Mouse (Mus musculus) CD4-positive naive resting alpha-beta T cell, adult 76 days (primary cell): ENCODE results near the gene Anxa9. TPM values are rescaled to one million over a fixed set of nuclear protein-coding genes. Genes with fewer than 3 reads are reported as not detected.

Experiments used
- total RNA-seq: library from RNA; stranded (reverse); gene quantifications from one replicate; pipeline ENCODE4 v1.2.4, GENCODE M21; 2023

Gene Anxa9
- total RNA-seq: 0.29 TPM

DNA sequence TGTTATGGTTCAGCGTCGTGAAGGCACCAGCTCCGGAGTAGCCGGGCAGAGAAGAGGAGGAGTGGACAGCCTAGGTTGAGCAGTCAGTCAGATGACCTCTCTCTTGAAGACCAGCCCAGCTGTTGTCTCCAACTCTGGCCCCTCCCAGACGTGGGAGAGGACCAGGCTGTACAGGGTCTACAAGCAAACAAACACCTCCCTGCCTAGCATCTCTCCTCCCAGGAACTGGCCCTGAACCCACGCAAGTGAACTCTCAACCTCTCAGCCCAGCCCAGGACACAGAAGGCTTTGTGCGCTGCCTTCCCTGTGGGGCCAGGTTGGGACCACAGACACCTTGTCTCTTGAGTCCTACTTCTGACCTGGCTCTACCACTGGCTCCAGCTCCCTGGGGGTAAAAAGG, at the start of gene Anxa9:
TSS of gene Anxa9 (minus strand) at position 77 of the 400 bp plus-strand sequence.

GRCm38 (mm10) chr3:95314486-95315093, 7.6 kb upstream of the Anxa9 start, which contains the start of gene Cers2:
Cers2 (plus strand) TSS chr3:95314791.

GRCm38 (mm10) chr3:95281216-95282126, 25.5 kb downstream of the Anxa9 start, which contains the start of the genes Mindy1 and Prune1:
Mindy1 (plus strand) TSS chr3:95281345.
Prune1 (minus strand) TSS chr3:95282076.

GRCm38 (mm10) chr3:95250783-95251424, 56.1 kb downstream of the Anxa9 start, which contains the start of gene Bnipl:
Bnipl (minus strand) TSS chr3:95251193.

Other genes starting within 250 kb of the Anxa9 start
- gene Pip5k1a, start 200.2 kb downstream of the Anxa9 start, total RNA-seq: 51.7 TPM
- 52.3 TPM for gene Vps72, start 196.2 kb downstream of the Anxa9 start, total RNA-seq
- gene Tmod4, start 182.7 kb downstream of the Anxa9 start, total RNA-seq: 1.4 TPM
- gene Scnm1, start 173.2 kb downstream of the Anxa9 start, total RNA-seq: 86.1 TPM
- gene Lysmd1, start 173.1 kb downstream of the Anxa9 start, total RNA-seq: 9.2 TPM
- gene Tnfaip8l2, start 164.8 kb downstream of the Anxa9 start, total RNA-seq: 86.6 TPM
- 2.3 TPM for gene Sema6c, start 146.7 kb downstream of the Anxa9 start, total RNA-seq
- 71.0 TPM for gene Gabpb2, start 89.3 kb downstream of the Anxa9 start, total RNA-seq
- gene Cdc42se1, start 78.4 kb downstream of the Anxa9 start, total RNA-seq: 203 TPM
- 4.5 TPM for gene Mllt11, start 75.0 kb downstream of the Anxa9 start, total RNA-seq
- gene Gm128, start 65.6 kb downstream of the Anxa9 start, total RNA-seq: 0.29 TPM
- not detected for gene Bnipl, start 56.0 kb downstream of the Anxa9 start, total RNA-seq
- 16.7 TPM for gene Mindy1, start 25.8 kb downstream of the Anxa9 start, total RNA-seq
- gene Prune1, start 25.1 kb downstream of the Anxa9 start, total RNA-seq: 5.7 TPM
- gene Cers2, start 7.6 kb upstream of the Anxa9 start, total RNA-seq: 101 TPM
- 30.0 TPM for gene Setdb1, start 50.0 kb upstream of the Anxa9 start, total RNA-seq
- not detected for gene 4930558C23Rik, start 95.7 kb upstream of the Anxa9 start, total RNA-seq
- 95.5 TPM for gene Arnt, start 127.2 kb upstream of the Anxa9 start, total RNA-seq
- 0.62 TPM for gene Ctsk, start 192.1 kb upstream of the Anxa9 start, total RNA-seq
- 119 TPM for gene Ctss, start 219.6 kb upstream of the Anxa9 start, total RNA-seq